Mouse (Mus musculus) heart, embryonic 14.5 days (tissue): ENCODE results near the gene B4galnt1. TPM values are rescaled to one million over a fixed set of nuclear protein-coding genes. Genes with fewer than 3 reads are reported as not detected.

Experiments used
- ATAC-seq: fragments of 200-750 bp; cut with Nextera tagmentation; 2 replicates; pipeline ENCODE4 v1.8.0; 2017; ENCODE audit warnings: low read depth, moderate TSS enrichment; ENCODE audit not compliant: insufficient number of reproducible peaks, insufficient read depth, low FRiP score
- H3K27ac ChIP-seq, 2 experiments: fragments of 200-500 bp in 1 of 2; fragments of 300-500 bp in 1 of 2; sonication (generic) in 1 of 2; replicated peaks in 1 of 2; 2 replicates each; pipeline ENCODE4 v1.5.1; 2012 to 2014; ENCODE audit warnings: low read depth in 2 of 2, low read length in 2 of 2, control low read depth in 1 of 2, mild to moderate bottlenecking in 1 of 2, mixed read lengths in 1 of 2; ENCODE audit not compliant: control insufficient read depth in 1 of 2, insufficient read depth in 1 of 2
- H3K27me3 ChIP-seq: fragments of 300-500 bp; sonication (generic); 2 replicates; pipeline ENCODE4 v1.6.1; 2014; ENCODE audit warnings: mild to moderate bottlenecking, low read length, control low read depth; ENCODE audit not compliant: control insufficient read depth, insufficient read depth
- H3K36me3 ChIP-seq: fragments of 300-500 bp; sonication (generic); 2 replicates; pipeline ENCODE4 v1.6.1; 2014; ENCODE audit warnings: mild to moderate bottlenecking, control low read depth, low read length, mixed read lengths; ENCODE audit not compliant: control insufficient read depth, insufficient read depth
- H3K4me1 ChIP-seq, 2 experiments: fragments of 200-500 bp in 1 of 2; fragments of 300-500 bp in 1 of 2; sonication (generic) in 1 of 2; 2 replicates each; pipeline ENCODE4 v1.6.1; 2012 to 2014; ENCODE audit warnings: low read length in 2 of 2, control low read depth in 1 of 2, mixed read lengths in 1 of 2; ENCODE audit not compliant: control insufficient read depth in 2 of 2, insufficient read depth in 2 of 2
- H3K4me2 ChIP-seq: fragments of 300-500 bp; sonication (generic); 2 replicates; pipeline ENCODE4 v1.6.1; 2014; ENCODE audit warnings: mild to moderate bottlenecking, low read length
- H3K4me3 ChIP-seq, 2 experiments: fragments of 200-500 bp in 1 of 2; fragments of 300-500 bp in 1 of 2; sonication (generic) in 1 of 2; 2 replicates each; pipeline ENCODE4 v1.5.1; 2012 to 2014; ENCODE audit warnings: low read length in 2 of 2, mild to moderate bottlenecking in 2 of 2, control low read depth in 1 of 2, low read depth in 1 of 2, moderate library complexity in 1 of 2; ENCODE audit not compliant: control insufficient read depth in 1 of 2, insufficient read depth in 1 of 2
- H3K9ac ChIP-seq: fragments of 300-500 bp; sonication (generic); 2 replicates; pipeline ENCODE4 v1.6.1; 2014; ENCODE audit warnings: mild to moderate bottlenecking, low read length
- H3K9me3 ChIP-seq: fragments of 300-500 bp; sonication (generic); 2 replicates; pipeline ENCODE4 v1.6.1; 2016; ENCODE audit warnings: low read length, control low read depth; ENCODE audit not compliant: control insufficient read depth
- WGBS: fragments of 180-500 bp; shearing (Covaris S2); extraction: QIAGEN DNeasy Blood & Tissue Kit; methylation state at CpG from one replicate; pipeline ENCODE4 v1.1.7; 2014; 5-methylcytosine and 5-hydroxymethylcytosine counted together
- polyA plus RNA-seq: library from polyadenylated mRNA; unstranded; fragments of >200 nt; fragmentation: Nextera tagmentation; extraction: Ambion mirVana; gene quantifications from 2 replicates; pipeline ENCODE4 v1.2.1, GENCODE M21; 2014

Gene B4galnt1
- polyA plus RNA-seq, 1 experiment from 2014 or later = 1.5 TPM

- peak overlapping the region; percentile 72 for H3K9ac ChIP-seq
- WGBS = 0% methylated on average over 42 of the region's 42 CpGs
- no peaks in the 10 kb centered on the region for H3K36me3 ChIP-seq
- H3K27ac ChIP-seq = no peak overlapping the region
- peak overlapping the region; percentile 99 for H3K4me2 ChIP-seq
- peaks cover 71% of the 10 kb centered on the region for H3K27me3 ChIP-seq
- H3K4me1 ChIP-seq = peaks cover 18 to 29% of the 10 kb centered on the region in 2 experiments
- peak; percentile 48 for ATAC-seq
- H3K9me3 ChIP-seq = no peaks in the 10 kb centered on the region
- peak overlapping the region; percentile 57 for H3K4me3 ChIP-seq
Measured at GRCm38 (mm10) chr10:127165354-127165653, 279 bp downstream of the B4galnt1 start.

- Histone ChIP-seq H3K4me3 (peak overlapping the region; percentile 57), H3K9ac (peak overlapping the region; percentile 72), H3K36me3 (no peaks in the 10 kb centered on the region), H3K27me3 (peaks cover 77% of the 10 kb centered on the region), H3K4me1 (peaks cover 18 to 34% of the 10 kb centered on the region in 2 experiments), H3K9me3 (no peaks in the 10 kb centered on the region), H3K4me2 (peak overlapping the region; percentile 99), H3K27ac (no peak overlapping the region)
- WGBS = under 1% methylated on average over 53 of the region's 56 CpGs
- peak; percentile 8; the same call in 1 of the 2 replicates for ATAC-seq
Measured at GRCm38 (mm10) chr10:127165654-127166403, 804 bp downstream of the B4galnt1 start.

GRCm38 (mm10) chr10:127166404-127166715, 1.3 kb downstream of the B4galnt1 start:
- peaks cover 81% of the 10 kb centered on the region for H3K27me3 ChIP-seq
- H3K36me3 ChIP-seq = no peaks in the 10 kb centered on the region
- H3K4me3 ChIP-seq = peak overlapping the region; percentile 57
- H3K4me1 ChIP-seq = peaks cover 18 to 39% of the 10 kb centered on the region in 2 experiments
- peak overlapping the region; percentile 99 for H3K4me2 ChIP-seq
- no peak overlapping the region for H3K9ac ChIP-seq
- WGBS = 2% methylated on average over 11 of the region's 11 CpGs
- no peaks in the 10 kb centered on the region for H3K9me3 ChIP-seq
- H3K27ac ChIP-seq = no peak overlapping the region
- ATAC-seq = no peak

- Histone ChIP-seq H3K4me2 (peak overlapping the region; percentile 1; the same call in 1 of the 2 replicates), H3K9me3 (no peaks in the 10 kb centered on the region), H3K4me1 (peaks cover 18 to 39% of the 10 kb centered on the region in 2 experiments), H3K9ac (no peak overlapping the region), H3K27ac (no peak overlapping the region), H3K4me3 (peak overlapping the region in 1 of 2 experiments; percentile 57; a peak in 1 of 4 replicates), H3K36me3 (no peaks in the 10 kb centered on the region), H3K27me3 (peaks cover 88% of the 10 kb centered on the region)
- 19% methylated on average over 15 of the region's 15 CpGs for WGBS
- ATAC-seq = no peak
Measured at GRCm38 (mm10) chr10:127166771-127167613, 2.0 kb downstream of the B4galnt1 start.

- no peak for ATAC-seq
- Histone ChIP-seq H3K4me1 (peaks cover 18 to 39% of the 10 kb centered on the region in 2 experiments), H3K36me3 (no peaks in the 10 kb centered on the region), H3K4me3 (no peak overlapping the region), H3K27ac (no peak overlapping the region), H3K9ac (no peak overlapping the region), H3K9me3 (no peaks in the 10 kb centered on the region), H3K4me2 (no peak overlapping the region), H3K27me3 (peaks cover 90% of the 10 kb centered on the region)
- 17% methylated on average over 10 of the region's 10 CpGs for WGBS
Measured at GRCm38 (mm10) chr10:127167614-127168192, 2.7 kb downstream of the B4galnt1 start.

GRCm38 (mm10) chr10:127170002-127170401, 5.0 kb downstream of the B4galnt1 start:
- no peaks in the 10 kb centered on the region for H3K9me3 ChIP-seq
- H3K4me2 ChIP-seq = peak overlapping the region; percentile 68
- no peaks in the 10 kb centered on the region for H3K36me3 ChIP-seq
- H3K4me3 ChIP-seq = peak overlapping the region in 1 of 2 experiments; percentile 38; a peak in 2 of 4 replicates
- ATAC-seq = no peak
- no peak overlapping the region for H3K9ac ChIP-seq
- no peak overlapping the region for H3K27ac ChIP-seq
- WGBS = 1% methylated on average over 22 of the region's 22 CpGs
- peaks cover 79% of the 10 kb centered on the region for H3K27me3 ChIP-seq
- peaks cover 15 to 34% of the 10 kb centered on the region in 2 experiments for H3K4me1 ChIP-seq

- Histone ChIP-seq H3K9me3 (no peaks in the 10 kb centered on the region), H3K27me3 (peaks cover 75% of the 10 kb centered on the region), H3K4me1 (peaks cover 9 to 27% of the 10 kb centered on the region in 2 experiments), H3K4me3 (peak overlapping the region; percentile 38 to 45), H3K27ac (no peak overlapping the region), H3K9ac (no peak overlapping the region), H3K36me3 (no peaks in the 10 kb centered on the region), H3K4me2 (peak overlapping the region; percentile 68)
- ATAC-seq = no peak
- WGBS = 2% methylated on average over 29 of the region's 29 CpGs
Measured at GRCm38 (mm10) chr10:127170837-127171272, 5.8 kb downstream of the B4galnt1 start.
